Mouse (Mus musculus) splenic B cell, adult 2 months (primary cell): ENCODE results near the gene Hunk.

ENCODE experiments used
- DNase-seq: peaks from one replicate; pipeline ENCODE4 v3.0.0-alpha.2; 2011; ENCODE audit warnings: low read depth, low spot score
- H3K27me3 ChIP-seq: 2 replicates; pipeline ENCODE4 v1.6.1; 2012; ENCODE audit warnings: mild to moderate bottlenecking, low read length, moderate library complexity, mixed read lengths; ENCODE audit not compliant: control insufficient read depth, poor library complexity, insufficient read depth, severe bottlenecking
- H3K36me3 ChIP-seq: 2 replicates; pipeline ENCODE4 v1.6.1; 2012; ENCODE audit warnings: mild to moderate bottlenecking, low read length, moderate library complexity, mixed read lengths; ENCODE audit not compliant: control insufficient read depth, poor library complexity, insufficient read depth, severe bottlenecking

The Hunk gene

DNA sequence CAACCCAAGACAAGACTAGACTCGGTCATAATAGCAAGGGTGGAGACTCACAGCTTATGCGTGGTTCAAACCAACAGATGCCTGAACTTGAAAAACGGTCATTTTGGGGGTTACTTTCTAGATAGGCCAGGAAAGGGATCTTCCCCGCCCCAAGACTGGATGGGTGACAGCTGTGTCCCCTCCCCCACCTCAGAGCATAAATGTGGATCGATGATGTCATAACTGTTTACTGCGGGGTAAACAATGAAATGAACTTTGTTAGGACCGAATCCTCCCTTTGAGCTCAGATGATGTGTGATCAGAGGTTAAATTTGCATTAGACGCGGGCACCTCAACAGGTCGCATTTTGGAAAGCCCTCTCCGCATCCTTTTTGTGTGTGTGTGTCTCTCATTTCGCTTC is 967 bp upstream of the Hunk start:
- no peaks in the 10 kb centered on the region for H3K27me3 ChIP-seq
- DNase-seq: no peak
- no peaks in the 10 kb centered on the region for H3K36me3 ChIP-seq

DNA sequence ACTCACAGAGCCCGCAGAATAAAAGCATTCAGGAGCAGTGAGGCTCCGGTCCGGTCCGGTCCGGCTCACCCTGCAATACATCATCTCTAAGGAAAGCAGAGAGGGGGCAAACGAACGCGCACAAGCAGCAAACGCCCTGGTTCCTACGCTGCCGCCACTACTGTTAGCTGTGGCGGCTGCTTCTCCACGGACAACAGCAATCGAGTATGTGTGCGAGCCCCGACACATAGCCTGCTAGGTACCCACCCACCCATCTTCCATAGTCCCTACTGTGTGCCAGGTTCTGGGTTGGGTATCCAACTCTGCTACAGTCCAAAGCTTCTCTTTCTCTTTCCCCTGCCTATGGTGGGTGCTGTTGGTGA is 506 bp upstream of the Hunk start:
- Histone ChIP-seq H3K27me3 (no peaks in the 10 kb centered on the region), H3K36me3 (no peaks in the 10 kb centered on the region)
- no peak for DNase-seq

DNA sequence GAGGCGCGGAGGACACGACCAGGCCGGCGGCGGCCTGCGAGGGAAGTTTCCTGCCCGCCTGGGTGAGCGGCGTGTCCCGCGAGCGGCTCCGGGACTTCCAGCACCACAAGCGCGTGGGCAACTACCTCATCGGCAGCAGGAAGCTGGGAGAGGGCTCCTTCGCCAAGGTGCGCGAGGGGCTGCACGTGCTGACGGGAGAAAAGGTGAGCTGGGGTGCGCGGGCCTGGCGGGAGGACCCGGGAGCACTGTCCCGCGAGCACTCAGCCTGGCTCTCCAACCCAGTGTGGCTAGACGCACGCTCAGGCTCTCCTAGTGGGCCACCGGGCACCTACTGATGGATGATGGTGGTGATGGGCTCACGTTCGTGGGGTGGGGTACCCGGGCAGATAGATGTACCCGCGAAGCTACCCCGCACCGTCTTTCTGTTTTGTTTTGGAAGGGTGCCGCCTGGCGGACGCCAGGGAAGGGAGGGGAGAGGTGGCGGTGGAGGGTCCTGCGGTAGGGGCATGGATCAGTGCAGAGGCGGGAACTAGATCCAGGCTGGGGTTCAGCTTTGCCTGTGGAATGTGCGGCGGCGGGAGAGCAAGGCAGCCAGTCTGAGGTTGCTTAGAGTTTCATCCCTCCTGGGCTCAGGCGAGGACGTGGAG is 824 bp downstream of the Hunk start:
- no peak for DNase-seq
- Histone ChIP-seq H3K36me3 (no peaks in the 10 kb centered on the region), H3K27me3 (no peaks in the 10 kb centered on the region)

DNA sequence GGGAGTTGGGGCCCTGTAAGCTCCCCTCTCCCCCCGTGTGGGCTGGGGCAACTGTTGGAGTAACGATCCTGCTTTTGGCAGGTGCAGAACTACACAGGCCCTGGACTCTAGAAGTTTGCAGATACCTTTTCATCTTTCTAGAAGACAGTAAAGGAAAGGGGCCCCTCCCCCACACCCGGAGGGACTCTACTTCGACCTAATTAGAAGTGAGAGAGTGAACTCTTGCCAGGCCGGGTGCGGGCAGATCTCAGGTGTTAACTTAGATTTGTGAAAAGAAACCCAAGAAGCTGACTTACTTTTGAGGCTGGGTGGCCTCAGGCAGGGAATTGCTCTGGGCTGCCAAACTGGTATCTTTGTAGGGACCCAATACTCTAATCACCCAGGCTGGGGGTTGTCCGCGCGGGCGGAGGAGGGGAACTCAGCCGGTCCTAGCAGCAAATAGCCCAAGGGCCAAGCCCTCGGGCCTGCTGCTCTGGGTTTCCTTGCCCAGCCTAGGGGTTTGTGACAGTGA is 1.4 kb downstream of the Hunk start:
- Histone ChIP-seq H3K36me3 (no peaks in the 10 kb centered on the region), H3K27me3 (no peaks in the 10 kb centered on the region)
- no peak for DNase-seq

DNA sequence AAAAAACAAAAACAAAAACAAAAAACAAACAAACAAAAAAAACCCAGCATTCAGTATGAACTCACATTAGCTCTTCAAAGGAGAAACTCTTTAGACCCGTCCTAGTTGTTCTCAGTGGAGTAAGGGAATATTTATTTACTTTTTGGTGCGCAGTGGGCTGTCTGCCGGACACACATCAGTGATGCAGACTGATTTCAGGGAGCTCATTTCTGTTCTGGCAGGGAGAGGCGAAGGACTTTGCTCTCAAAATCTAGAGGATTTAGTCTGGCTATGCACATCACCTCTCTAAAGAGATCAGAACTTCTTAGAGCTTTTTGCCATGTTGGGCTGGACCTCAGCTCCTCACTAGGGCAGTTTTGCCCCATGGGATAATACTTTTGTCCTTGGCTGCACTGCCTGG is 2.1 kb downstream of the Hunk start:
- DNase-seq: no peak
- H3K27me3 ChIP-seq: no peaks in the 10 kb centered on the region
- no peaks in the 10 kb centered on the region for H3K36me3 ChIP-seq

DNA sequence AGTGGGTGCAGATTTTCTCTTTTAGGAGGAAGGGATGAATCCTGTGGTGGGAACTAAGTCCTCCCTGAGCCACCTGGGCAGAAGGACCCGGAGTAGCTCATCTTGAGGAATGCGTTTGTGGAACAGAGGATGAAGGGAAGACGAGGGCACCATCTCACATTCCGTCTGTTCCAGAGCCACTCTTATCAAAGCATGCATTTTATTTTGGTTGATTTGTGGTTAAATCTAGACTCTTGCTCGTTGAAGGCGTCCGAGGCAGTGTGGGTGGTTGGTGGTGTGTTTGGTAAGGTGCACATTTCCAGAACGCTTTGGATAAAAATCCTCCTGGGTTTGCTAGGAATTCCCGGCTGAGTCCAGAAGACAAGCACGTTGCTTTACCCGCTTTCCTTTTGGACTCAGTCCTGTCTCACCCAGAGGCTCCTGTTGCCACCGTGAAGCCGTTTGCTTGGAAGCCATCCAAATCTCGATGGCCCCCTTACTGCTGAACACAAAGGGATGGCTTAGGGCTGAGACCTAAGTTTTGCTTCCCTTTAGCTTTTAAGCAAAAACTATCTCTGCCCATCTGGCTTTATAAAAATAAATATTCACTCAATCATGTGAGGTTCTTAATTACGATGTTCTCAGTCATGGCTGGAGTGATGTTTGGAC is 3.4 kb downstream of the Hunk start:
- DNase-seq: no peak
- H3K27me3 ChIP-seq: no peaks in the 10 kb centered on the region
- H3K36me3 ChIP-seq: no peaks in the 10 kb centered on the region

DNA sequence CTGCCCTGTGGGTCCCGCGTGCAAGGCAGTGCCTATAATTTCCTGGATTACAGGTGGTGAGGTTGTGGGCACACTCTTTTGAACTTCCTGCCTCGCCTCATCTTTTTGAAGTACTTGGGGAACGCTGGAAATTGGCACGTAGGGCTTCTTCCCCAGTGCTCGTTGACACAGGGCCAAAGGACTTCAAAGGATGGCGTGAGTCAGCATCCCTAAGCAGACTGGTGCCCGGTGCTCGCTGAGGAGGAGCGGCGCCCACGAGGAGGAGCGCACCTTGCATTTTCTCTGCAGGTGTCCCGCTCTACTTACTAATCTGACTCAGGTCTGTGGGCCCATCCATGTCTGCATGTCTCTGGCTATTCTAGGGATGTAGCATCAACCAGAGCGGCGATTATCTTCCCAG is 4.9 kb downstream of the Hunk start:
- no peak for DNase-seq
- H3K27me3 ChIP-seq: no peaks in the 10 kb centered on the region

DNA sequence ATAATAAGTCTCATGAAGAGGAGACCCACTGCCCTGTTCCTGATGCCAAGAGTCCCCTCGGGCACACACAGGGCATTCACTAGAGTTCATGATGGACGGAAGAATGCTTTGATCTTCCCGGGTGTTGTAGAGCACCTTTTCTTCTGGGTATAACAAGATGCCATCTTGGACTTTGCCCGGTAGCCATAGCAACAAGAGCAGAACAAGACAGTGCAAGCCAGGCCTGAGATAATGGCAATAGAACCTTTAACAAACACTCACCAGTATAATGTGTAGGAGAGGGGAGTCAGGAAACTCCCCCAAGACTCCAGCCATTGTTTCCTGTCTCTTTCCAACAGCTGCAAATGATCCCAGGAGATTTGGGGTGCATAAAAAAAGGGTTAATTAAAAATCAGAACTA is 8.9 kb downstream of the Hunk start:
- DNase-seq: no peak
- Histone ChIP-seq H3K27me3 (no peaks in the 10 kb centered on the region), H3K36me3 (no peaks in the 10 kb centered on the region)

More for the DNA sequence above, 4.9 kb downstream of the Hunk start:
- no peaks in the 10 kb centered on the region for H3K36me3 ChIP-seq

DNA sequence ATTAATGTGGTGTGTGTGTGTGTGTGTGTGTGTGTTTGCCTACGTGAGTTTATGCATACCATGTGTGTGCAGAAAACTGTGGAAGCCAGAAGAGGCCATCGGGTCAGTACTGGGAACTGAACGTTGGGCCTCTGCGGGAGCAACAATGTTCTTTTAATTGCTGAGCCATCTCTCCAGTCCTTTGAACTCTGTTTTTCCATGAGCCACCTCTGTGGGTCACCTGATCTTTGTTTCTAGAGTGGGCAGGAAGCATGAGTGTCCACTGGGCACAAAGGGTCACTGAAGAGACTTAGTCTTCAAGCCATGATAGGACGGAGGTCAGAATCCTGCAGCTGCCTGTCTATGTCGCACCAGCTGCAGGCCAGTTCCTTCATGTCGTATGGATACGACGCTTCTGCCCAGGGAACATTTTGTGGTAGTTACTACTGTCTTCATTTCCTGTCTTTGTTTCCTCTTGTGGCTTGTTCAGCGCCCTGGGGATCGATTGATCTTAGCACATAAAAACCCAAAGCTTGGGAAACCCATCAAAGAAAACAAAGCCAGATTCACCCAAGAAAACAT is 10.3 kb downstream of the Hunk start:
- no peaks in the 10 kb centered on the region for H3K36me3 ChIP-seq
- no peaks in the 10 kb centered on the region for H3K27me3 ChIP-seq
- DNase-seq: no peak

DNA sequence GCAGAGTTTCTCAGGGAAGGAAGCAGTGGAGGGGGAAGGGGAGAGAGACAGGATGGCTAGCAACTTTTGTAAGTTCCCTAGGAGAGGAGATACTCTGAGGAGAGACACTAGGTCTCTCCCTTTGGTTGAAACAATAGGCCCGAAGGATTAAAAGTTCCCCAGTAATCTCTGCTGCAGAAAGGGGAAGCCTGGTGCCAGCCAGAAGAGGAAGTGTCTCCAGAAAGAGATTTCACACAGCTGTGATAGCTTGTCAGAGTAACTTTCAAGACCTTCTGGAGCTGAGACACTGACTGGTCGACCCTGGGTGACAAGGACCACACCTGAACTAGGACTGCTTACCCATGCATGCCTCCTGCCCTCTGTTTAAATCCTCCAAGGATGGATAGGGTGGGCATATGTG is 11.1 kb downstream of the Hunk start:
- H3K36me3 ChIP-seq: no peaks in the 10 kb centered on the region
- H3K27me3 ChIP-seq: no peaks in the 10 kb centered on the region
- no peak for DNase-seq

DNA sequence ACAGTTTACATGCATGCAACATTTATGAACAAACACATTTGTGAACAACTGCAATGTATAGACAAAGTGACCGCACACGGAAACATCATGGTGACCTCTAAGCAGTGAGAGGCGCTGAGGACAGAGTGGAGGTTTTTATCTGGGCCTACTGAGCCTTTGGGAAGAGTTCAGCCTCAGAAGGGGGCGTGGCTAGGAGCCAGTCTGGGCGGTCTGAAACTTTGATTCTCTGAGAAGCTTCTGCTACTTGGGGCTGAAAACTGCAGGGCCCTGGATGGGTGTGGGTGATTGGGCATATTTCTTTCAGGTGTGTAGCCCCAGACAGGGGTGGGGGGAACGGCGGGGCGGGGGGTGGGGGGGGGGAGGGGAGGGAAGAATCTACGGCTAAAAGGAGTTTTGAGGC is 14.5 kb downstream of the Hunk start:
- no peak for DNase-seq
- Histone ChIP-seq H3K36me3 (no peaks in the 10 kb centered on the region), H3K27me3 (no peaks in the 10 kb centered on the region)

DNA sequence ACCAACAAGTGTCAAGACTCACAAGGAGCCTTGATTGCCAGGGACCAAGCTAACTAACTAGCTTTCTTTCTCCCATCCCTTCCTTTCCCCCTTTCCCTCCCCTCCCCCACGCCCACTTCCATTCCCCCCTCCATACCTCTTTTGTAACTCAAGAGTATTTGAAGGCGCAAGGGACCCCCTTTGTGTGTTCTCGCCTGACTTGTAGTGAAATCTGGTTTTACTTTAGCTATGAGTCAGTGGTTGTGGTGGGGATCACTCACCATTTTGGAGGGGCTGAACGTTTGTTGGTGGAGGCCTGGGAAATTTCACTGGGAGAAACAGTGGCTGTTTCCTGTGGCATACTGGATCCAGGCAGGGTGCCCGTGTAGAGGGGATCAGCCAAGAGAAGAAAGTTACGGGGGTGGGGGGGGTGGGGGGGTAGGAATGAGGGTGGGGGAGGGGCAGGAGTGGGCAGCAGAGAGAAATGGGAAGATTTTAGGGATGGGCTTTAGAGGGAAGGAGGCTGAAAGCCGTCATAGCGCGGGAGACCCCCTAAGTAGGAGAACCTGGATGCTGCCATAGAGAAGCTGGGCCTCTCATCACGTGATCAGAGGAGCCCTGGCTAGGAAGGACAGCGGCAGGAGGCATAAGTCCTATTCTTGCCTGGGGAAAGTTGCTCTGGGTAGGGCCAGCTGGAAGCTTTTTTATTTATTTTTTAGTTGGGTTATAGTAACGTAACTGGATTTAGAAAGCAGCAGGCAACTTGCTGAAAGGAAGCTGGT is 15.3 kb downstream of the Hunk start:
- no peaks in the 10 kb centered on the region for H3K36me3 ChIP-seq
- DNase-seq: no peak
- H3K27me3 ChIP-seq: no peaks in the 10 kb centered on the region

DNA sequence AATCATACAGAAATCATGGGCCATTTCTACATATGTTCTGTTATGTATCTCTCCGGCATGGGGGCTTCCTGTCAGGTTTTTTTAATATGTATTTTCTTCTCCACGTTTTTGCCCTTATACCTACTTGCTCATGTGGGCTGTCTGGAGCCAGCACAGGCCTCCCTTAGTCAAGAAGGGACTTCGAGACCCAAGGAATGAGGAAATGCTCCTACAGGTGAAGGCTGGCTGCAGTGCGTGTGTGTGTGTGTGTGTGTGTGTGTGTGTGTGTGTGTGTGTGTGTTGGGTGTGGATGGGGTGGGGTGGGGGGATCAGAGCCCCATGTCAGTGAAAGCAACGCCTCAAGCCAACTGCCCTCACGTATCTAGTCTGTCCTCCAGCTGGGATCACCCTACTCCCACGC is 16.5 kb downstream of the Hunk start:
- H3K36me3 ChIP-seq: no peaks in the 10 kb centered on the region
- no peak for DNase-seq
- H3K27me3 ChIP-seq: no peaks in the 10 kb centered on the region

DNA sequence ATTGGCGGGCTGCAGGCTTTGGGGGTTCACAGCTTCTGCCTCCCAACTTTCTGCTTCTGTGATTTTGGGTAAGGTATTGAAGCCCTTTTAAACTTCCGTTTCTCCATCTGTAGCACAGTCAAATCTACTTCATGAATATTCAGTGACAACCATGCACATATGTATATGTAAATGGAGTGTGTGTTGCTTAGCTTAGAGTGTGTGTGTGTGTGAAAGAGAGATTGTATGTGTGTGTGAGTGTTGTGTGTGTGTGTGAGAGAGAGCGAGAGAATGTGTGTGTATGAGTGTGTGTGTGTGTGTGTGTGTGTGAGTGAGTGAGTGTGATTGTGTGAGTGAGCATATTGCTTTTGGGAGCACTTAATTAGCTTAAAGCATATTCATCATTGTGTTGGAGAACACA is 19.4 kb downstream of the Hunk start:
- Histone ChIP-seq H3K27me3 (no peaks in the 10 kb centered on the region), H3K36me3 (no peaks in the 10 kb centered on the region)
- no peak for DNase-seq

DNA sequence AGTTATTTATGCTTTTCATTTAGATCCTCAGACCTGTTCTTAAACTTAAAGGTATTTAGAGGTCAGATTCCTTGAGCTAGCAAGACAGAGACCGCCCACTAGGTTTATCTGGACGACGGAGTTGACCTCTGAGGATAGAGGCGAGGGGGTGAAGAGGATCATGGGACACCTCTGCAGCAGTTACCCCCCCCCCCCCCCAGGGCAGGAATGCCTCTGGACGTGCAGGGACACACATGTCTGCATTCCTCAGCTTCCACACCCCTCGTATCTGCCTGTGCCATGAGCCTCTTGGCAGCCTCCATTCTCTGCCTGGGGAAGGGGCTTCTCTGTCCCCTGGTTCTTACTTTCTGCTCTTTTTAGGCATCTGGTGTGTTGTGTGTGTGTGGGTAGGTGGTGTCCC is 19.8 kb downstream of the Hunk start:
- Histone ChIP-seq H3K27me3 (no peaks in the 10 kb centered on the region), H3K36me3 (no peaks in the 10 kb centered on the region)
- no peak for DNase-seq
